Mouse (Mus musculus): ENCODE measurements around the gene Serpina3j. TPM values are rescaled to one million over a fixed set of nuclear protein-coding genes. Genes with fewer than 3 reads are reported as not detected.
"Not testable (repeated sequence)": the region's sequence is repeated elsewhere in the genome, so short reads cannot be mapped to it uniquely, and the experiment has no call there.

Serpina3j gene
- total RNA-seq (2018; cell fraction: chromatin; rRNA removed) = not detected
- total RNA-seq (2018; cell fraction: cytosol; rRNA removed) = not detected
- not detected for total RNA-seq (2018; cell fraction: nucleus; rRNA removed)
- not detected in 3 replicates for polyA plus RNA-seq (2018)

- Histone ChIP-seq H3K4me3 (ENCODE audit: inconsistent target) (no peak within 1 kb of the TSS), H3K79me2 (ENCODE audit: inconsistent target) (no peaks in the 10 kb centered on the region), H3K36me3 (ENCODE audit: inconsistent target) (no peaks in the 10 kb centered on the region), H3K27ac (no peak within 1 kb of the TSS)
- WGBS (ENCODE audit: missing documents) = 88% methylated on average over 1 of the region's 1 CpGs
These were observed at the start of gene Serpina3j for GRCm38 (mm10) chr12:104314253-104314652. Gene Serpina3j (plus strand): TSS chr12:104314553.

- no peak overlapping the region for H3K27ac ChIP-seq
- no peaks in the 10 kb centered on the region for H3K79me2 ChIP-seq (ENCODE audit: inconsistent target)
- 50% methylated on average over 3 of the region's 3 CpGs for WGBS (ENCODE audit: missing documents)
- no peaks in the 10 kb centered on the region for H3K36me3 ChIP-seq (ENCODE audit: inconsistent target)
- H3K4me3 ChIP-seq (ENCODE audit: inconsistent target) = no peak overlapping the region
These were observed 48.0 kb upstream of the Serpina3j start for GRCm38 (mm10) chr12:104266374-104266773.

GRCm38 (mm10) chr12:104278216-104279055, 35.9 kb upstream of the Serpina3j start:
- no peaks in the 10 kb centered on the region for H3K36me3 ChIP-seq (ENCODE audit: inconsistent target)
- no peaks in the 10 kb centered on the region for H3K79me2 ChIP-seq (ENCODE audit: inconsistent target)
- WGBS (ENCODE audit: missing documents) = 96% methylated on average over 18 of the region's 18 CpGs
- H3K4me3 ChIP-seq (ENCODE audit: inconsistent target) = no peak overlapping the region
- no peak overlapping the region for H3K27ac ChIP-seq

- Histone ChIP-seq H3K27ac (no peak overlapping the region), H3K79me2 (ENCODE audit: inconsistent target) (no peaks in the 10 kb centered on the region), H3K4me3 (ENCODE audit: inconsistent target) (no peak overlapping the region), H3K36me3 (ENCODE audit: inconsistent target) (no peaks in the 10 kb centered on the region)
- WGBS (ENCODE audit: missing documents) = 61% methylated on average over 3 of the region's 3 CpGs
These were observed 35.3 kb upstream of the Serpina3j start for GRCm38 (mm10) chr12:104279056-104279435.

GRCm38 (mm10) chr12:104283380-104283779, 31.0 kb upstream of the Serpina3j start:
- Histone ChIP-seq H3K27ac (no peak overlapping the region), H3K36me3 (ENCODE audit: inconsistent target) (no peaks in the 10 kb centered on the region), H3K4me3 (ENCODE audit: inconsistent target) (no peak overlapping the region), H3K79me2 (ENCODE audit: inconsistent target) (no peaks in the 10 kb centered on the region)
- WGBS (ENCODE audit: missing documents) = 90% methylated on average over 11 of the region's 11 CpGs

GRCm38 (mm10) chr12:104288336-104288735, 26.0 kb upstream of the Serpina3j start:
- H3K27ac ChIP-seq = no peak overlapping the region
- no peaks in the 10 kb centered on the region for H3K36me3 ChIP-seq (ENCODE audit: inconsistent target)
- H3K4me3 ChIP-seq (ENCODE audit: inconsistent target) = no peak overlapping the region
- H3K79me2 ChIP-seq (ENCODE audit: inconsistent target) = no peaks in the 10 kb centered on the region

GRCm38 (mm10) chr12:104289872-104290271, 24.5 kb upstream of the Serpina3j start:
- H3K4me3 ChIP-seq (ENCODE audit: inconsistent target) = no peak overlapping the region
- H3K27ac ChIP-seq = no peak overlapping the region
- 36% methylated on average over 3 of the region's 4 CpGs for WGBS (ENCODE audit: missing documents)
- no peaks in the 10 kb centered on the region for H3K79me2 ChIP-seq (ENCODE audit: inconsistent target)
- H3K36me3 ChIP-seq (ENCODE audit: inconsistent target) = no peaks in the 10 kb centered on the region

- no peak overlapping the region for H3K4me3 ChIP-seq (ENCODE audit: inconsistent target)
- H3K36me3 ChIP-seq (ENCODE audit: inconsistent target) = no peaks in the 10 kb centered on the region
- 89% methylated on average over 2 of the region's 2 CpGs for WGBS (ENCODE audit: missing documents)
- no peak overlapping the region for H3K27ac ChIP-seq
- no peaks in the 10 kb centered on the region for H3K79me2 ChIP-seq (ENCODE audit: inconsistent target)
These were observed 20.4 kb upstream of the Serpina3j start for GRCm38 (mm10) chr12:104293963-104294362.

GRCm38 (mm10) chr12:104298049-104298448, 16.3 kb upstream of the Serpina3j start:
- 79% methylated on average over 2 of the region's 2 CpGs for WGBS (ENCODE audit: missing documents)
- Histone ChIP-seq H3K4me3 (ENCODE audit: inconsistent target) (no peak overlapping the region), H3K27ac (no peak overlapping the region), H3K36me3 (ENCODE audit: inconsistent target) (no peaks in the 10 kb centered on the region), H3K79me2 (ENCODE audit: inconsistent target) (no peaks in the 10 kb centered on the region)

GRCm38 (mm10) chr12:104305991-104306390, 8.4 kb upstream of the Serpina3j start:
- H3K79me2 ChIP-seq (ENCODE audit: inconsistent target) = no peaks in the 10 kb centered on the region
- no peak overlapping the region for H3K27ac ChIP-seq
- 93% methylated on average over 4 of the region's 4 CpGs for WGBS (ENCODE audit: missing documents)
- no peak overlapping the region for H3K4me3 ChIP-seq (ENCODE audit: inconsistent target)
- H3K36me3 ChIP-seq (ENCODE audit: inconsistent target) = no peaks in the 10 kb centered on the region

GRCm38 (mm10) chr12:104322454-104322853, 8.1 kb downstream of the Serpina3j start:
- H3K27ac ChIP-seq = no peak overlapping the region
- H3K36me3 ChIP-seq (ENCODE audit: inconsistent target) = no peaks in the 10 kb centered on the region
- WGBS (ENCODE audit: missing documents) = 69% methylated on average over 1 of the region's 1 CpGs
- no peak overlapping the region for H3K4me3 ChIP-seq (ENCODE audit: inconsistent target)
- no peaks in the 10 kb centered on the region for H3K79me2 ChIP-seq (ENCODE audit: inconsistent target)

GRCm38 (mm10) chr12:104331701-104332100, 17.3 kb downstream of the Serpina3j start:
- Histone ChIP-seq H3K79me2 (ENCODE audit: inconsistent target) (no peaks in the 10 kb centered on the region), H3K36me3 (ENCODE audit: inconsistent target) (no peaks in the 10 kb centered on the region), H3K4me3 (ENCODE audit: inconsistent target) (no peak overlapping the region), H3K27ac (no peak overlapping the region)
- 55% methylated on average over 1 of the region's 1 CpGs for WGBS (ENCODE audit: missing documents)

GRCm38 (mm10) chr12:104336873-104337272, 22.5 kb downstream of the Serpina3j start:
- not testable (repeated sequence) for H3K4me3 ChIP-seq (ENCODE audit: inconsistent target); H3K27ac ChIP-seq; H3K79me2 ChIP-seq (ENCODE audit: inconsistent target); H3K36me3 ChIP-seq (ENCODE audit: inconsistent target)

- 82% methylated on average over 3 of the region's 3 CpGs for WGBS (ENCODE audit: missing documents)
- not testable (repeated sequence) for H3K4me3 ChIP-seq (ENCODE audit: inconsistent target); H3K36me3 ChIP-seq (ENCODE audit: inconsistent target); H3K27ac ChIP-seq; H3K79me2 ChIP-seq (ENCODE audit: inconsistent target)
These were observed 23.9 kb downstream of the Serpina3j start, which contains the start of the genes Serpina3k and Serpina3m for GRCm38 (mm10) chr12:104338226-104338625. Gene Serpina3k (plus strand): TSS chr12:104338486. Gene Serpina3m (plus strand): TSS chr12:104338486.

GRCm38 (mm10) chr12:104338705-104339104, 24.4 kb downstream of the Serpina3j start:
- 87% methylated on average over 3 of the region's 3 CpGs for WGBS (ENCODE audit: missing documents)
- Histone ChIP-seq H3K4me3 (ENCODE audit: inconsistent target) (no peak overlapping the region), H3K27ac (no peak overlapping the region), H3K36me3 (ENCODE audit: inconsistent target) (no peaks in the 10 kb centered on the region), H3K79me2 (ENCODE audit: inconsistent target) (no peaks in the 10 kb centered on the region)
